Mouse (Mus musculus) ES-Bruce4 (cell line): ENCODE measurements around the gene 4930469K13Rik. TPM values are rescaled to one million over a fixed set of nuclear protein-coding genes. Genes with fewer than 3 reads are reported as not detected.

Experiments
- H3K27ac ChIP-seq: 2 replicates; pipeline ENCODE4 v1.5.1; 2012; ENCODE audit warnings: low read length, inconsistent platforms; ENCODE audit not compliant: insufficient read depth
- H3K27me3 ChIP-seq: 2 replicates; pipeline ENCODE4 v1.6.1; 2012; ENCODE audit warnings: mild to moderate bottlenecking, low read length, inconsistent platforms; ENCODE audit not compliant: control insufficient read depth, poor library complexity, insufficient read depth, severe bottlenecking
- H3K36me3 ChIP-seq: 2 replicates; pipeline ENCODE4 v1.6.1; 2012; ENCODE audit warnings: inconsistent platforms, mild to moderate bottlenecking, low read length, moderate library complexity; ENCODE audit not compliant: control insufficient read depth, poor library complexity, insufficient read depth, severe bottlenecking
- H3K4me1 ChIP-seq: one replicate; pipeline ENCODE4 v1.8.1; 2011; ENCODE audit warnings: low read length; ENCODE audit not compliant: control insufficient read depth, insufficient read depth
- H3K4me3 ChIP-seq: 2 replicates; pipeline ENCODE4 v1.5.1; 2011; ENCODE audit warnings: low read depth, mild to moderate bottlenecking, low read length
- H3K9ac ChIP-seq: 2 replicates; pipeline ENCODE4 v1.6.1; 2012; ENCODE audit warnings: low read depth, mild to moderate bottlenecking, inconsistent platforms; ENCODE audit not compliant: poor library complexity, severe bottlenecking
- H3K9me3 ChIP-seq: replicated peaks from 2 replicates; pipeline ENCODE4 v1.6.1; 2012; ENCODE audit warnings: mild to moderate bottlenecking, low read length, inconsistent platforms; ENCODE audit not compliant: control insufficient read depth, poor library complexity, insufficient read depth, severe bottlenecking
- CTCF ChIP-seq: IDR thresholded peaks from one replicate; pipeline ENCODE4 v1.8.1; 2011; ENCODE audit warnings: low read depth, low read length
- EP300 ChIP-seq: IDR thresholded peaks from 2 replicates; pipeline ENCODE4 v1.6.1; 2011; ENCODE audit warnings: low read depth, low read length; ENCODE audit not compliant: insufficient read depth
- POLR2A ChIP-seq: IDR thresholded peaks from one replicate; pipeline ENCODE4 v1.8.1; 2011; ENCODE audit warnings: low read length; ENCODE audit not compliant: insufficient read depth
- polyA plus RNA-seq: library from polyadenylated mRNA; stranded (reverse); fragments of >200 nt; gene quantifications from 2 replicates; pipeline ENCODE4 v1.2.4, GENCODE M21; 2011; ENCODE audit warnings: low read depth; ENCODE audit not compliant: missing spikeins, insufficient read depth, insufficient read length

The 4930469K13Rik gene
- polyA plus RNA-seq, 1 experiment, result not detected

DNA sequence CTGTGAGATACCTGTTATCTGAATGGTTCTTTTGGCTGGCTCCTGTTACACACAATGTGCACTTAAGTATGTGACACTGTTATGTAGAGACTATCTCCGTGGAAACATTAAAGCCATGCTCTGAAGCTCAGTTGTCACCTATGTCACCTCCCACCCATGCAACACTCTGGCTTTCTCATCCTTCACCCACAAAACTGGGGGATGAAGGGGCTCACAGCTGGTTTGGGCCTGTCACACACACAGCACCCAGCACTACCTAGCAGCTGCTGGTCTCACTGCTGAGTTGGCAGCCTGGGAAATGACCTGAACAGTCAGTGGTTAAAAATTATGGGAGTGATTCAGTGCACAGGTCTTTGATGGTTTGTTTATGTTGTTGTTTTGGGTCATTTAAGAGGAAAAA lies 48.3 kb downstream of the 4930469K13Rik start:
- Histone ChIP-seq H3K4me1 (no peaks in the 10 kb centered on the region), H3K27me3 (no peaks in the 10 kb centered on the region), H3K36me3 (no peaks in the 10 kb centered on the region), H3K9me3 (no peaks in the 10 kb centered on the region), H3K9ac (no peak overlapping the region), H3K27ac (no peak overlapping the region), H3K4me3 (no peak overlapping the region)
- TF ChIP-seq EP300, result no peak
- TF ChIP-seq CTCF, result no peak
- TF ChIP-seq POLR2A, result no peak

DNA sequence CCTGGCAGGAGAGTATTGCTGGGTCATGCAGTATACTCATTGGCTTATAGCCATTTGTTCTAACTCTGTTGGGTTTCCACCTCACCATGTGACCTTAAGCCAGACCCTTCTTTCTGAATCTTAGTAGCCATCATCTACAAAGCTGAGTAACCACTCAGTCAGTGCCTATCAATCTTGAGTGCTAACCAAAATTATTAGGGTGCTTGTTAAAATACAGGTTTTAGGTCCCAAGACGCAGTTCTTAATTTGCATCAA lies 49.3 kb downstream of the 4930469K13Rik start:
- H3K27me3 ChIP-seq, result no peaks in the 10 kb centered on the region
- H3K36me3 ChIP-seq, result no peaks in the 10 kb centered on the region
- no peak overlapping the region for H3K27ac ChIP-seq
- no peaks in the 10 kb centered on the region for H3K4me1 ChIP-seq
- no peak overlapping the region for H3K4me3 ChIP-seq
- no peaks in the 10 kb centered on the region for H3K9me3 ChIP-seq
- TF ChIP-seq CTCF, result no peak
- TF ChIP-seq EP300, result no peak
- no peak for TF ChIP-seq POLR2A
- no peak overlapping the region for H3K9ac ChIP-seq

DNA sequence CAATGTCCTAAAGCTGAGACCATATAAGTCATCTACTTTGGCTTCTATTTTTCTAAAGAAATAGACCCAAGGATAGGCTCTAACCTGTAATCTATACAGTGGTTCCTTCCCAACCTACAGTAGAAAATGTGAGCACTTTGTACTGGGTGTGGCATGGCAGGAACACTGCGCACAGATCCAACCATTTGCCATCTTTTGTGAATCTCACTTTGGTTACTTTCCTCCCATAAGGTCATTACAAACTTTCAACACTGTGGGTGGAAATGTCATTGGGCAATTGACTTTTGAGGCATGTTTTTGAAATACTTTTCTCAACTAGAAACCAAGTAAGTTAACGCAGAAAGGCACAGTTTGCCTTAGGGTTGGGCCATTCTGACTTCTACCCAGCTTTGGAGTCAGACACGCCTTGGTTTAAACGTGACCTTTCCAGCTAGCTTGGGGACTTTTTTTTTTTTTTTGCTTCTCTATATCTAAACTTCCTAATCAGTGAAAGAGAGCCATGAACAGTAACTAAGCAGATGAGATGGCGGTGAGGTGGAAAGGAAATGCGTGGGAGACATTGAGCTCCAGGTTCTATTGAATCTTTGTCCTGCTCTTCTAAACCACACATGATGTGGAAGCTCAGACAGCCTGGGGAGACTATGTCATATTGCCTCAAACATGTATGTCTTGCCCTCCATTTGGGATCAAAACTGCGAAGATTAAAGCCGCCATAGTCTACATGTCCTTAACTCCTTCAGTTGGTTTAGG lies 49.8 kb downstream of the 4930469K13Rik start:
- H3K36me3 ChIP-seq, result no peaks in the 10 kb centered on the region
- no peak overlapping the region for H3K9ac ChIP-seq
- no peak overlapping the region for H3K27ac ChIP-seq
- H3K4me1 ChIP-seq, result no peaks in the 10 kb centered on the region
- TF ChIP-seq EP300, result no peak
- no peak for TF ChIP-seq POLR2A
- no peak for TF ChIP-seq CTCF
- H3K4me3 ChIP-seq, result no peak overlapping the region
- H3K27me3 ChIP-seq, result no peaks in the 10 kb centered on the region
- H3K9me3 ChIP-seq, result no peaks in the 10 kb centered on the region

DNA sequence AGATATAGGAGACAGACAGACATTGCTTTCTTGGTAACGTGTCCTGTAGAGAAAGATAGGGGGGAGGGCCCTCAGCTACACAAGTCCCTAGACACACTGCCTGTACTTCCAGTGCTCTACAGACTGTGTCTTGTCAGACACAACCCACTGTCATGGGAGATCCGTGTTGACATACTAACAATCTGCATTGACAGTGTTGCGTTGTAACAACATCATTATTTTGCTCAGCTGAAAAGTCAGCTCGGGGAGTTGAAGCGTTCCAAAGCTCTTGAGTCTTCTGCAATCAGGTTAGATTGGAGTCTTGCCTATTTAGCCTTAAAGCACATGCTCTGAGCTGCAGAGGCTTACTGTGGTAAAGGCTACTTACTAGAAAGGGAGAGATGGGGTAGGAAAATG lies 50.8 kb downstream of the 4930469K13Rik start:
- no peak for TF ChIP-seq EP300
- TF ChIP-seq CTCF, result no peak
- no peaks in the 10 kb centered on the region for H3K36me3 ChIP-seq

DNA sequence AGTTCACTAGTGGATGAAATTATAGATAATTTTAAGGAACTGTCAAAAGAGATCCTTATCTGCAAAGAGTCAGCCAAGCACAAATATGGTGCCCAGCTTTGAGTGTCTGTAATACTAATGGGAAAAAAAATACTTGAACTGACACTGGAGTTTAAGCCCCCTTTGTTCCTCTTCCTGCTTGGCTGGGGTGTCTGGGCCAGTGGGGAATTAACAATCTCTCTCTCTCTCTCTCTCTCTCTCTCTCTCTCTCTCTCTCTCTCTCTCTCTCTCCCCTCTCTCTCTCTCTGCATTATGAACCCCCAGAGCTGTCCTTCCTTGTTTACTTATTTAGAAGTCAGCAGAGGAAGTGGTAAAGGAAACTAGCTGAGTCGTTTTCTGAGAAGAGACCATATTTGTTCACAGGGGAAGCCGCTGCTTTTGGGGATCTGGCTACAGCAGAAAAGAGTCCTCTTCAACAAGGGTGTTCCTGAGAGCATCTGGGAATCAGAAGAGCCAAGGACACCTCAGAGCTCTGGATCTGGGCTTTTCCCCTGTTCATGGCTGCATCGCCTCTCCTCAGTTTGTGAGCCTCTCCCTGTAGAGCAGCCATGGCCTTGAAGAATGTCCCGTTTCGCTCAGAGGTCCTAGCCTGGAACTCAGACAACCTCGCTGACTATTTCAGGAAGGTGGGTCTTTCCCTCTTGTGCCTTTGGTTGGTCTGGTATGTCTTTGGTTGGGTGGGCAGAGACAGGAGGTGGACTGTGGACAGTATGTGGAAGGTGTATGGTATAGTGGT lies 51.4 kb downstream of the 4930469K13Rik start, which contains the start of gene Lcp2:
Lcp2 (plus strand) TSS at position 154 of the 775 bp plus-strand sequence.
- no peak within 1 kb of the TSS for H3K9ac ChIP-seq
- H3K4me1 ChIP-seq, result no peaks in the 10 kb centered on the region
- H3K27me3 ChIP-seq, result no peaks in the 10 kb centered on the region
- no peak within 1 kb of the TSS for H3K4me3 ChIP-seq
- 0 out of 2 replicates have a peak, but pooled peaks cover 3% of the 10 kb centered on the region for H3K9me3 ChIP-seq
- H3K36me3 ChIP-seq, result no peaks in the 10 kb centered on the region
- H3K27ac ChIP-seq, result no peak within 1 kb of the TSS
- no peak for TF ChIP-seq CTCF
- no peak for TF ChIP-seq POLR2A

More for the DNA sequence above, 50.8 kb downstream of the 4930469K13Rik start:
- Histone ChIP-seq H3K4me3 (no peak overlapping the region), H3K9ac (no peak overlapping the region), H3K4me1 (no peaks in the 10 kb centered on the region), H3K27ac (no peak overlapping the region), H3K27me3 (no peaks in the 10 kb centered on the region), H3K9me3 (0 out of 2 replicates have a peak, but pooled peaks cover 3% of the 10 kb centered on the region)

DNA sequence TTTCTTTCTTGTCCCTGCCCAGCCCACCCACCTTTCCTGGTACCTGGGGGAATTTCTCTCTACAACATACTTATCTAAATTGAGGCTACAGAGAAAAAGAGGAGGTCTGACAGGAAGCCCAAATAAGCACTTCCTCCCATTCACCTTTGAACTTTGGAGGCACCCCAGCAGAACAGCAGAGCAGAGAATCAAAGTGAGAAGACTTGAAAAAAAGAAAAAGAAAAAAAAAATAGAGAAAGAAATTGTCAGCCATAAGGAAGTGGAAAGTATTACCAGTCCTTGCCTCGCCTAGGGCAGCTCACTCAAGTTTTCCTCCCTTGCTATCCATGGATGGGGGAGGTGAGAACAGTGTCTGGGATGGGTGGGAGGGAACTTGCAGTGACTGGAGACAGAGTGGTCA lies 55.5 kb downstream of the 4930469K13Rik start:
- H3K27ac ChIP-seq, result no peak overlapping the region
- no peaks in the 10 kb centered on the region for H3K27me3 ChIP-seq
- H3K9ac ChIP-seq, result no peak overlapping the region
- H3K9me3 ChIP-seq, result peaks cover 15% of the 10 kb centered on the region
- no peaks in the 10 kb centered on the region for H3K4me1 ChIP-seq
- no peak for TF ChIP-seq EP300
- no peak for TF ChIP-seq CTCF
- TF ChIP-seq POLR2A, result no peak
- H3K36me3 ChIP-seq, result no peaks in the 10 kb centered on the region
- H3K4me3 ChIP-seq, result no peak overlapping the region
